Mouse (Mus musculus) limb, embryonic 14.5 days (tissue): ENCODE measurements around the gene Atp5g3. TPM values are rescaled to one million over a fixed set of nuclear protein-coding genes. Genes with fewer than 3 reads are reported as not detected.

Source experiments
- ATAC-seq: fragments of 200-750 bp; cut with Nextera tagmentation; 2 replicates; pipeline ENCODE4 v1.8.0; 2017; ENCODE audit warnings: low read depth, moderate number of reproducible peaks, moderate TSS enrichment; ENCODE audit not compliant: low FRiP score
- DNase-seq: peaks from one replicate; pipeline ENCODE4 v3.0.0-alpha.2; 2015; ENCODE audit warnings: low spot score
- H3K27ac ChIP-seq: fragments of 300-500 bp; sonication (generic); replicated peaks from 2 replicates; pipeline ENCODE4 v1.5.1; 2014; ENCODE audit warnings: low read depth, mild to moderate bottlenecking, low read length, moderate library complexity, mixed read lengths
- H3K27me3 ChIP-seq: fragments of 300-500 bp; sonication (generic); 2 replicates; pipeline ENCODE4 v1.6.1; 2014; ENCODE audit warnings: low read length, mixed read lengths; ENCODE audit not compliant: control insufficient read depth, insufficient read depth
- H3K36me3 ChIP-seq: fragments of 300-500 bp; sonication (generic); 2 replicates; pipeline ENCODE4 v1.6.1; 2014; ENCODE audit warnings: mild to moderate bottlenecking, low read length, moderate library complexity, mixed read lengths; ENCODE audit not compliant: control insufficient read depth, insufficient read depth
- H3K4me1 ChIP-seq: fragments of 300-500 bp; sonication (generic); 2 replicates; pipeline ENCODE4 v1.6.1; 2014; ENCODE audit warnings: antibody characterized with exemption, low read length, mixed read lengths; ENCODE audit not compliant: control insufficient read depth, insufficient read depth
- H3K4me2 ChIP-seq: fragments of 300-500 bp; sonication (generic); replicated peaks from 2 replicates; pipeline ENCODE4 v1.6.1; 2014; ENCODE audit warnings: low read depth, mild to moderate bottlenecking, low read length, moderate library complexity; ENCODE audit not compliant: severe bottlenecking
- H3K4me3 ChIP-seq: fragments of 300-500 bp; sonication (generic); replicated peaks from 2 replicates; pipeline ENCODE4 v1.5.1; 2014; ENCODE audit warnings: low read length
- H3K9ac ChIP-seq: fragments of 300-500 bp; sonication (generic); 2 replicates; pipeline ENCODE4 v1.6.1; 2014; ENCODE audit warnings: mild to moderate bottlenecking, low read depth, low read length, moderate library complexity; ENCODE audit not compliant: severe bottlenecking
- H3K9me3 ChIP-seq: fragments of 300-500 bp; sonication (generic); 2 replicates; pipeline ENCODE4 v1.6.1; 2016; ENCODE audit warnings: low read length; ENCODE audit not compliant: control insufficient read depth
- POLR2A ChIP-seq: fragments of 200-500 bp; IDR thresholded peaks from 2 replicates; pipeline ENCODE4 v1.8.0; 2012; ENCODE audit warnings: inconsistent platforms, mild to moderate bottlenecking, moderate library complexity, borderline replicate concordance; ENCODE audit not compliant: insufficient read depth, insufficient read length; ENCODE audit errors: extremely low read depth
- WGBS: fragments of 180-500 bp; shearing (Covaris S2); extraction: QIAGEN DNeasy Blood & Tissue Kit; methylation state at CpG from one replicate; pipeline ENCODE4 v1.1.7; 2014; 5-methylcytosine and 5-hydroxymethylcytosine counted together
- polyA plus RNA-seq, 2 experiments: library from polyadenylated mRNA; depleted of rRNA in 1 of 2; stranded (reverse) in 1 of 2; unstranded in 1 of 2; fragments of >200 nt; fragmentation: Nextera tagmentation in 1 of 2; extraction: Ambion mirVana in 1 of 2; gene quantifications; 2 replicates each; pipeline versions ENCODE4 v1.2.1 to v1.2.3; 2012 to 2014

The Atp5g3 gene
- polyA plus RNA-seq (2012; rRNA removed) (647 and 720 TPM in 2 replicates), polyA plus RNA-seq (2014; fragmentation: Nextera tagmentation; extraction: Ambion mirVana) (1,044 and 1,089 TPM in 2 replicates)

DNA sequence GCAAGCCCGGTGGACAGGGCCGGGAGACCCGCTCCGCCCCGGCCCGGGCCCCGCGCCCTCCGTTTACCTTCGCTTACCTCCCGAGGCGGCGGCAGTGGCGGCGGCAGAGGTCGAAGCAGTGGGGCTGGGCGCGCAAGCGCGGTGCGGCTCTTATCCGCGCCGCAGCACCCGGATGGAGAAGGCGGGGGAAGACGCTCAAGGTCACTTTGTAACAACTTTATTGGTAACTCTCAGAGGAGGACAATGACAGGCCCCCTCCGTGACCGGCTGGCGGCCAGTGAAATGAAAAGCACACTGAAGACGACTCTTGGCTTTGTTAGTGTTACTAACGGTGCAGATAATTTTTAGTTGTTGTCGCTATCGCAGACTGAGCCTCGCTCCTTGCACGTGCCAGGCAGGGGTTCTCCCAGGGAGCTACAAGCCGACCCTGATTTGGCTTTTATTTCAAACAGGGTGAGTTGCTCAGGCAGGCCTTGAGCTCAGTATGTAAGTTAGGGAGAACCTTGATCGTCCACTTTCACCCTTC, at the start of gene Atp5g3:
Gene Atp5g3 (minus strand): TSS at position 152 of the 526 bp plus-strand sequence.
- Histone ChIP-seq H3K27me3 (no peaks in the 10 kb centered on the region), H3K27ac (peak within 1 kb of the TSS; percentile 83), H3K36me3 (peaks cover 33% of the 10 kb centered on the region), H3K4me3 (peak within 1 kb of the TSS; percentile 94), H3K4me1 (peaks cover 8% of the 10 kb centered on the region; the same call in 1 of the 2 replicates), H3K4me2 (peak within 1 kb of the TSS; percentile 62), H3K9ac (peak within 1 kb of the TSS; percentile 98), H3K9me3 (no peaks in the 10 kb centered on the region)
- under 1% methylated on average over 38 of the region's 38 CpGs for WGBS
- DNase-seq = peak; percentile 92
- 0 out of 2 replicates have a peak, but pooled peaks have one; percentile 68 for TF ChIP-seq POLR2A
- ATAC-seq = peak; percentile 95

DNA sequence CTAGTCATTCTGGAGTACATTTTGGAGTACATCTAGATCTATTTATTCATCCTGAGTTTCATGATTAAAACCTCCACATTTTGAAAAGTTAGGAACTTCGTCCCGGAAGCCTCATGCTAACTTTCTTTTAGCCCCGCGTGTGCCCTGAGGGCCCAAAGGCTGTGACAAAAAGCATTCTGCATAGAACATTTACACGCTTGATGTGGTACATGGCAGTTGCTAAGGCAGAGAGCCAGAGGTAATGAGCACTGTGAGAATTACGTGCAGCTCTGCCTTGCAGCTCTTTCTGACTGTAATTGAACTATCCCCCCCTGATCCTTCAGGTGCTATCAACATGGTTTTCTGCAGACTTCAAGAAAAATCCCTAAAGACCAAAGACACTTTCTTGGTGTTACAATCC, 47.2 kb upstream of the Atp5g3 start:
- no peak overlapping the region for H3K4me2 ChIP-seq
- no peak for ATAC-seq
- no peak overlapping the region for H3K9ac ChIP-seq
- TF ChIP-seq POLR2A = no peak
- no peaks in the 10 kb centered on the region for H3K9me3 ChIP-seq
- 63% methylated on average over 6 of the region's 6 CpGs for WGBS
- no peak for DNase-seq
- H3K36me3 ChIP-seq = no peaks in the 10 kb centered on the region
- peaks cover 8% of the 10 kb centered on the region; the same call in 1 of the 2 replicates for H3K4me1 ChIP-seq
- no peak overlapping the region for H3K4me3 ChIP-seq
- H3K27ac ChIP-seq = no peak overlapping the region
- H3K27me3 ChIP-seq = no peaks in the 10 kb centered on the region

DNA sequence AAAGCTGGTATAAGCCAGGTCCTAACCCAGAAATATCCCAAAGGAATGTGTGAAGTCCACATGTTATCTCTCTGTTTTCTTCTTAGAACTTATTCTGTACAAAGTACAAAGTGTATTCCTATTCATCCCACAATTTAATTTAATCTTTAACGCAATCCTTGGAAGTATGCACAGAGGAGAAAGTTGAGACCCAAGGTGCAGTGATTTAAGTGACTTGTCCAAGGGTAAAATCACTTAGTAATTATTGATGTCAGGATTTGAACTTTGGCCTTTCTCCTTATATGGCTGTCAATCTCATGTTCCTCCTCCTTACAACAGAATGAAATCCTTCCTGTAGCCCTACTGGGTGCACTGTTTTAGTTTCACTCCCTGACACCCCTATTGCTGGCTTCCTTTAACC, 42.5 kb upstream of the Atp5g3 start:
- no peak overlapping the region for H3K27ac ChIP-seq
- 42% methylated on average over 1 of the region's 1 CpGs for WGBS
- peaks cover 15% of the 10 kb centered on the region for H3K4me1 ChIP-seq
- no peak for ATAC-seq
- H3K4me3 ChIP-seq = no peak overlapping the region
- no peaks in the 10 kb centered on the region for H3K36me3 ChIP-seq
- no peaks in the 10 kb centered on the region for H3K27me3 ChIP-seq
- TF ChIP-seq POLR2A = no peak
- no peaks in the 10 kb centered on the region for H3K9me3 ChIP-seq
- no peak for DNase-seq
- H3K4me2 ChIP-seq = no peak overlapping the region
- no peak overlapping the region for H3K9ac ChIP-seq

DNA sequence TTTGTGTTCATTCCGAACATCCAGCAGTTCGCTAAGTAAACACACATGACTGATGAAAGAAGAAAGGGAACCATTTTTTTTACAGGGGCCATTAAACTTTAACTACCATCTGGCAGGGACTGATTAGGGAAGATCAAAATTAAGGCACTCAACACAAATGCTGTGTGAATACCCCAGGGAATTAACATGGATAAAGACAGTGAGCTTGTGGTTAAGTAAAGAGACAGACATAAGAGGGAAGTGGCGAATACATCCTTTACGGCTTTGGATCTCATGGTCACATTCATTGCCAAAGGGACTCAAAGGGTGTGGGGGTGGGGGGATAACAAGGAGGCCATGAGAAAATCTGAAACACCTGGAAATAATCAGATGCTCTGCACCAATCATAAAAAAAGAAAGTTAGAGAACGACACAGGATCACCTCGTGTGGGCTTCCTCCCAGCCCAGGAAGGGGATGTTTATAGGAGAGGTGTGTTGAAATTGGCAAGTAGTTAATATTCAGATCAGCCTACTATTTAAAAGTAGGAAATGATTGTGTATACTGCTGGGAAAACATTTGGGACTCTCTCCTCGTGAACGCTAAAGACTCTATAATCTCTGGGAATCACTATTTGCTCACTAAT, 41.6 kb upstream of the Atp5g3 start:
- DNase-seq (peak; percentile 55), ATAC-seq (peak; percentile 55; the same call in 1 of the 2 replicates)
- H3K36me3 ChIP-seq = no peaks in the 10 kb centered on the region
- no peaks in the 10 kb centered on the region for H3K9me3 ChIP-seq
- 16% methylated on average over 8 of the region's 8 CpGs for WGBS
- no peaks in the 10 kb centered on the region for H3K27me3 ChIP-seq
- H3K27ac ChIP-seq = no peak overlapping the region
- H3K4me3 ChIP-seq = no peak overlapping the region
- H3K4me1 ChIP-seq = peaks cover 15% of the 10 kb centered on the region
- no peak for TF ChIP-seq POLR2A
- H3K9ac ChIP-seq = no peak overlapping the region
- peak overlapping the region; percentile 9 for H3K4me2 ChIP-seq

DNA sequence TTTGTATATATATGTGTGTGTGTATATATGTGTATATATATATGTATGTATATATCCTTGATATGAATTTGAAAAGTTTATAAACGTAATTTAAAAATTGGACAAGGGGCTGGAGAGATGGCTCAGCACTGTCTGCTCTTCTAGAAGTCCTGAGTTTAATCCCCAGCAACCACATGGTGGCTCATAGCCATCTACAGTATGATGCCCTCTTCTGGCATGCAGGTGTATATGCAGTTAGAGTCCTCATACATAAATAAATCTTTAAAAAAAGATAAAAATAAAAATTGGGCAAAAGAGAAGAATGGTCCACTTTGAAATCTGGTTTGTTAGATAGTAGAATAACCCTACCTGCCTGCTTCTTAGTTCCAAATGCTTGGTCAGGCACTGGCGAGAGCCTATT, 36.2 kb upstream of the Atp5g3 start:
- H3K4me2 ChIP-seq = no peak overlapping the region
- H3K27me3 ChIP-seq = no peaks in the 10 kb centered on the region
- no peak for DNase-seq
- ATAC-seq = no peak
- H3K9ac ChIP-seq = no peak overlapping the region
- TF ChIP-seq POLR2A = no peak
- H3K36me3 ChIP-seq = no peaks in the 10 kb centered on the region
- no peaks in the 10 kb centered on the region for H3K9me3 ChIP-seq
- no peaks in the 10 kb centered on the region; the same call in 1 of the 2 replicates for H3K4me1 ChIP-seq
- 91% methylated on average over 2 of the region's 2 CpGs for WGBS
- no peak overlapping the region for H3K27ac ChIP-seq
- no peak overlapping the region for H3K4me3 ChIP-seq
